Mouse (Mus musculus) frontal cortex, postnatal 14 days (tissue): Measurements from ENCODE around the gene Olfr498.

Source experiments
- DNase-seq, 2 experiments: peaks; one replicate each; pipeline ENCODE4 v3.0.0; 2022; ENCODE audit warnings: low spot score in 2 of 2

The Olfr498 gene

DNA sequence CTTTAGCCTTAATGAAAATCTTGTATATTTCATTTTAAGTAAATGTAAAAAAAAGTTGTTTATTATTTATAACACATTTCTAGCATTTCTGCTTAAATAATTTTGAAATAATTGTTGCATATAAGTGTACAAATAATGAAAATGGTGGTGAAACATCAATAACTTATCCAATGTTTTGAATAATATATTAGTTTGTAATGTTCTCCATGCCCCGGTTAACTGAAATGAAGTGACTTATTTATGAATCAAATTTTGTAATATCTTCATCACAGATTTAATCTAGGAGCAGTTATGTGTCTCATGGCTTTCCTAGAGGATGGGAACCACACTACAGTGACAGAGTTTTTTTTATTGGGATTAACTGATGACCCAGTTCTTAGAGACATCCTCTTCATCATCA is at the start of gene Olfr498:
Gene Olfr498 (plus strand): TSS at position 301 of the 400 bp plus-strand sequence.
- DNase-seq: no peak

DNA sequence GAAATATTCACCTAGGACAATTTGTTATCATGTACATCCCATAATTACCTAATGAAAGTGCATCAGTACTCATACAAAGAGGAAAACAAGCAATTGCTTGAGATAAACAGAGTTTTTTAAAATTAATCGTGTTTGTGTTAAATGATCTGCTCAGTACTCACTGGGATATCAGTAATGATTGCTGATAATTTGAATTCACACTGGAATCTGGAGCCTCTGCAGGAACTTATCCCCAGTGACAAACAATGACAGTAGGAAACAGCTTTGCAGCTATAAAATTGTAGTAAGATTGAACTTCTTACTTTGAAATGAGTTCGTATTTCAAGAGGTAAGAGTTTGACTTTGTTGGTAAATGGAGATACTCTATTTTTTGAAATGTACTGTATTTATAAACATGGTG is 45.0 kb upstream of the Olfr498 start, which contains the start of gene Olfr497:
Gene Olfr497 (plus strand): TSS at position 301 of the 400 bp plus-strand sequence.
- DNase-seq: no peak
